Mouse (Mus musculus) midbrain, embryonic 11.5 days (tissue): ENCODE data around the gene Cdon. TPM values are rescaled to one million over a fixed set of nuclear protein-coding genes. Genes with fewer than 3 reads are reported as not detected.

Experiments used
- ATAC-seq: fragments of 200-750 bp; cut with Nextera tagmentation; 2 replicates; pipeline ENCODE4 v1.8.0; 2017; ENCODE audit warnings: moderate TSS enrichment, moderate library complexity; ENCODE audit not compliant: low FRiP score
- DNase-seq: peaks from one replicate; pipeline ENCODE4 v3.0.0; 2015; ENCODE audit warnings: low spot score; ENCODE audit errors: missing footprints
- H3K27ac ChIP-seq: fragments of 300-500 bp; sonication (generic); 2 replicates; pipeline ENCODE4 v1.5.1; 2014; ENCODE audit warnings: low read depth, low read length
- H3K27me3 ChIP-seq: fragments of 300-500 bp; sonication (generic); 2 replicates; pipeline ENCODE4 v1.6.1; 2014; ENCODE audit warnings: mild to moderate bottlenecking, low read length, moderate library complexity, mixed read lengths; ENCODE audit not compliant: control insufficient read depth, insufficient read depth
- H3K36me3 ChIP-seq: fragments of 300-500 bp; sonication (generic); 2 replicates; pipeline ENCODE4 v1.6.1; 2014; ENCODE audit warnings: mild to moderate bottlenecking, low read length, moderate library complexity, mixed read lengths; ENCODE audit not compliant: control insufficient read depth, insufficient read depth
- H3K4me1 ChIP-seq: fragments of 300-500 bp; sonication (generic); 2 replicates; pipeline ENCODE4 v1.6.1; 2014; ENCODE audit warnings: low read length; ENCODE audit not compliant: control insufficient read depth, insufficient read depth
- H3K4me2 ChIP-seq: fragments of 300-500 bp; sonication (generic); 2 replicates; pipeline ENCODE4 v1.6.1; 2014; ENCODE audit warnings: mild to moderate bottlenecking, moderate library complexity
- H3K4me3 ChIP-seq: fragments of 300-500 bp; sonication (generic); 2 replicates; pipeline ENCODE4 v1.5.1; 2014; ENCODE audit warnings: low read depth, low read length
- H3K9ac ChIP-seq: fragments of 300-500 bp; sonication (generic); 2 replicates; pipeline ENCODE4 v1.6.1; 2014; ENCODE audit warnings: low read length
- H3K9me3 ChIP-seq: fragments of 300-500 bp; sonication (generic); 2 replicates; pipeline ENCODE4 v1.6.1; 2016; ENCODE audit warnings: low read length; ENCODE audit not compliant: control insufficient read depth
- WGBS: fragments of 180-500 bp; shearing (Covaris S2); extraction: QIAGEN DNeasy Blood & Tissue Kit; methylation state at CpG from one replicate; pipeline ENCODE4 v1.1.7; 2014; 5-methylcytosine and 5-hydroxymethylcytosine counted together
- polyA plus RNA-seq: library from polyadenylated mRNA; unstranded; fragments of >200 nt; fragmentation: Nextera tagmentation; extraction: Ambion mirVana; gene quantifications from 2 replicates; pipeline ENCODE4 v1.2.1, GENCODE M21; 2014

Cdon gene
- polyA plus RNA-seq, 1 experiment from 2014 or later = 10.1 TPM

DNA sequence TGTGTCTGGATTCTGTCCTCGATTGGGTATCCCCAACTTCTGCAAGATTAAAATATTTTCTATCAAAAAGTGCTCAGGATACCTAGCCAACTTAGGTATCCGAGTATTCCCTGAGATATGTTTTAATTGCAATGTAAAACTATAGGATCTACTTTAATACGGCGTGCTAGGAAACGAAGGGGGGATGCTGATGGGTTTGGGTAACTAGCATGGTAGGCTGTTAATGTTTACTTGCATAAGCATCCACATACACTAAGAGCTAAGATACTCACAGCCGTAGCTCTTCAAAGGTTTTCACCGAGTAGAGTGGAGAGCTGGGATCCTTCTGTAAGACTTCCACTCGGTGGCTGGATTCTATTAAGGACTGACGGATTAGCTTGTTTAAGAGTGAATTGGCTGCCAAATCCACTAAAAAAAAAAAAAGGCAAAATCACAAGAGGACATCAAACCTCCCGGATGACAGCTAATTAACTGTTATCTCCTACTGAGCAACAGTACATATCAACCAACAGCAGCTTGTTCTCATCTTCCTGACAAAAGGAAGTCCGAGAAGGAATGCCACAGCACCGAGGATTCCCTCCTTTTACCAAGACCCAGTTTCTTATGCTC is 135.7 kb downstream of the Cdon start:
- peaks cover 7% of the 10 kb centered on the region; the same call in 1 of the 2 replicates for H3K4me1 ChIP-seq
- H3K9ac ChIP-seq = no peak overlapping the region
- no peaks in the 10 kb centered on the region for H3K9me3 ChIP-seq
- peak; percentile 60 for DNase-seq
- peaks cover 5% of the 10 kb centered on the region; the same call in 1 of the 2 replicates for H3K36me3 ChIP-seq
- no peak for ATAC-seq
- H3K4me2 ChIP-seq = no peak overlapping the region
- no peak overlapping the region for H3K27ac ChIP-seq
- peaks cover 6% of the 10 kb centered on the region; the same call in 1 of the 2 replicates for H3K27me3 ChIP-seq
- 79% methylated on average over 12 of the region's 12 CpGs for WGBS
- H3K4me3 ChIP-seq = no peak overlapping the region

Other genes with a start within 250 kb of the Cdon start
- gene Dcps, start 245.1 kb upstream of the Cdon start, polyA plus RNA-seq = 96.8 and 98.0 TPM in 2 replicates
- gene Srpr, start 221.0 kb upstream of the Cdon start, polyA plus RNA-seq = 95.7 and 96.9 TPM in 2 replicates
- gene Tirap, start 220.8 kb upstream of the Cdon start, polyA plus RNA-seq = 14.1 and 14.6 TPM in 2 replicates
- 29.9 and 31.5 TPM in 2 replicates for gene Foxred1, start 210.1 kb upstream of the Cdon start, polyA plus RNA-seq
- gene Fam118b, start 153.3 kb upstream of the Cdon start, polyA plus RNA-seq = 82.0 and 82.2 TPM in 2 replicates
- 29.6 and 29.8 TPM in 2 replicates for gene Rpusd4, start 153.3 kb upstream of the Cdon start, polyA plus RNA-seq
- gene Gm1113, start 97.1 kb downstream of the Cdon start, polyA plus RNA-seq = not detected in 2 replicates
- 9.5 and 9.8 TPM in 2 replicates for gene Ddx25, start 137.4 kb downstream of the Cdon start, polyA plus RNA-seq
- 23.8 and 24.8 TPM in 2 replicates for gene Pus3, start 137.5 kb downstream of the Cdon start, polyA plus RNA-seq
- gene Pate2, start 149.2 kb downstream of the Cdon start, polyA plus RNA-seq = 0.96 and 1.8 TPM in 2 replicates
- 32.6 and 34.7 TPM in 2 replicates for gene Hyls1, start 149.3 kb downstream of the Cdon start, polyA plus RNA-seq
- not detected in 2 replicates for gene Pate4, start 190.8 kb downstream of the Cdon start, polyA plus RNA-seq
- not detected in 2 replicates for gene Pate3, start 227.1 kb downstream of the Cdon start, polyA plus RNA-seq